Mouse (Mus musculus): Measurements from ENCODE around the gene Gtf2ird2. TPM values are rescaled to one million over a fixed set of nuclear protein-coding genes. Genes with fewer than 3 reads are reported as not detected.

Gtf2ird2 gene
- 11.0 and 12.8 TPM in 2 replicates for polyA plus RNA-seq (2015; fragmentation: Nextera tagmentation; extraction: Ambion mirVana)

DNA sequence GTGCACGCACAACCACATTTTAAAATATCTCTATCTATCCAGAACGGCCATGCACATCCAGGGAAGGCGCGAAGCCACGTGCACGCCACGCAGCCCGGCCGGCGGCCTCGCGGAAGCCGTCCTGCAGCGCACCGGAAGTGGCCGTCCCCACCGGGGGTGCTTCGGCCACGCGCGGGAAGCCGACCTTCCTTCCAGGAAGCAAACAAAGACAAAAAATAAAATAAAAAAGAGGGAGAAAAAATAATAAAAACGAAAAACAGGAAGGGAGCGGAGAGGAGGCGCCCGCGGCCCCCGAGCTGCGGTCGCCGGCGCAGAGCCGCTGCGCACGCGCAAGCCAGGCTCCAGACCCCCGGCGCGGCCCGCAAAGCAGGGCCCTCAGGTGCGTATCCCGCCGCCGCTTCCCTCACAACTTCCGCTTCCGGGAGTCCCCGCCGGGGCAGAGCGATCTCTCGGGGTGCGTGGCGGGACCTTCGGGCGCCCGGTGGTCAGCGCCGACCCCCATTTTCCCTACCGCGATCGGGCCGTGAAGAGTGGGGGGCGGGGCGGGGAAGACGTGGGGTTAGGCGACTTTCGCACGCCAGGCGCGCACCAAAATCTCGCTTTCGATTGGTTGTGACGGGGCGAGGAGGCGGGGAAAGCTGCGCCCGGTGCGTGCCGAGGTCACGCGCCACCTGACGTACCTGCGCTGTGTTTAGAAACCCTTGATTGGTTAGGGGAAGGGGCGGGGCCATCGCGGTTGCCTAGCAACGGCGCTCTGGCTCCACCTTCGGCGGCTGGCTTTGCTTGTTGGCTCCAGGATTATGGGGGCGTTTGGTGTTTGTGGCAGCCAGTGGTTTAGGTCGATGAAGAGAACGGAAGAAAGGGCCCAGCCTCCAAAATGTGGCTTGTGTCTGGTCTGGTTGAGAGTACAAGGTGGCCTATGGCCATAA is at the start of gene Gtf2ird2:
TSS of gene Gtf2ird2 (plus strand) at position 140 of the 929 bp plus-strand sequence.
- Histone ChIP-seq H3K27me3 (no peaks in the 10 kb centered on the region), H3K4me1 (peaks cover 14% of the 10 kb centered on the region), H3K27ac (peak within 1 kb of the TSS; percentile 90), H3K9me3 (replicated peaks) (no peaks in the 10 kb centered on the region), H3K4me2 (peak within 1 kb of the TSS; percentile 89), H3K36me3 (ENCODE audit: poor library complexity, severe bottlenecking) (no peaks in the 10 kb centered on the region), H3K9ac (peak within 1 kb of the TSS; percentile 77), H3K4me3 (peak within 1 kb of the TSS; percentile 69)
- peak; percentile 95 for ATAC-seq
- WGBS, result under 1% methylated on average over 92 of the region's 92 CpGs

DNA sequence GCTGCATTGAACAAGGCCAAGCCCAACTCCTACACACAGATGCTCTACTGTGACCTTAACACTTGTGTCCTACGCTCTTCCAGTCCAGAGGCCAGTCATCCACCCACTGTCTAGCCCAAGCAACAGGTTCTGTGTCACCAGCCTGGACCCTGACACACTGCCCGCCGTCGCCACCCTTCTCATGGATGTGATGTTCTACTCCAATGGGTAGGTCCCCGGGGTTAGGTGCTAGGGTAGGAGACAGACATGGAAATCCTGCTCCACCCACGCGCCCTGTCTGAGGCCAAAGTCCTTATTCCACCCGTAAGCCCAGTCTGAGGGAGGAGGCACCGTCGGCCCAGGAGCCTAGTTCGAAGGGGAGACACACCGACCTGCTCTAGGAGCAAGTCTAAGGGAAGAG is 47.8 kb upstream of the Gtf2ird2 start:
- peaks cover 8% of the 10 kb centered on the region for H3K4me1 ChIP-seq
- peaks cover 79% of the 10 kb centered on the region for H3K36me3 ChIP-seq (ENCODE audit: poor library complexity, severe bottlenecking)
- WGBS, result 97% methylated on average over 12 of the region's 12 CpGs
- no peak overlapping the region for H3K4me3 ChIP-seq
- no peak overlapping the region for H3K9ac ChIP-seq
- no peaks in the 10 kb centered on the region for H3K9me3 ChIP-seq (replicated peaks)
- no peak for ATAC-seq
- no peak overlapping the region for H3K4me2 ChIP-seq
- H3K27ac ChIP-seq, result no peak overlapping the region
- no peaks in the 10 kb centered on the region for H3K27me3 ChIP-seq

- no peak overlapping the region for H3K9ac ChIP-seq
- no peak overlapping the region for H3K4me3 ChIP-seq
- WGBS, result 93% methylated on average over 5 of the region's 5 CpGs
- H3K36me3 ChIP-seq (ENCODE audit: poor library complexity, severe bottlenecking), result peaks cover 89% of the 10 kb centered on the region
- H3K27me3 ChIP-seq, result no peaks in the 10 kb centered on the region
- H3K4me1 ChIP-seq, result no peaks in the 10 kb centered on the region
- ATAC-seq, result no peak
- no peak overlapping the region for H3K4me2 ChIP-seq
- H3K27ac ChIP-seq, result no peak overlapping the region
- H3K9me3 ChIP-seq (replicated peaks), result 0 out of 2 replicates have a peak, but pooled peaks cover 5% of the 10 kb centered on the region
These were observed 45.9 kb upstream of the Gtf2ird2 start for GRCm38 (mm10) chr5:134137933-134138332.

- Histone ChIP-seq H3K36me3 (ENCODE audit: poor library complexity, severe bottlenecking) (peaks cover 91% of the 10 kb centered on the region), H3K27ac (no peak overlapping the region), H3K4me1 (no peaks in the 10 kb centered on the region), H3K9ac (no peak overlapping the region), H3K27me3 (no peaks in the 10 kb centered on the region), H3K9me3 (replicated peaks) (0 out of 2 replicates have a peak, but pooled peaks cover 5% of the 10 kb centered on the region), H3K4me3 (no peak overlapping the region), H3K4me2 (no peak overlapping the region)
- WGBS, result 97% methylated on average over 6 of the region's 6 CpGs
- no peak for ATAC-seq
These were observed 44.4 kb upstream of the Gtf2ird2 start for GRCm38 (mm10) chr5:134139429-134139828.

- H3K9me3 ChIP-seq (replicated peaks), result 0 out of 2 replicates have a peak, but pooled peaks cover 5% of the 10 kb centered on the region
- H3K27ac ChIP-seq, result no peak overlapping the region
- no peaks in the 10 kb centered on the region for H3K4me1 ChIP-seq
- ATAC-seq, result no peak
- no peak overlapping the region for H3K4me2 ChIP-seq
- peaks cover 86% of the 10 kb centered on the region for H3K36me3 ChIP-seq (ENCODE audit: poor library complexity, severe bottlenecking)
- WGBS, result 84% methylated on average over 7 of the region's 7 CpGs
- H3K9ac ChIP-seq, result no peak overlapping the region
- no peak overlapping the region for H3K4me3 ChIP-seq
- no peaks in the 10 kb centered on the region for H3K27me3 ChIP-seq
These were observed 42.6 kb upstream of the Gtf2ird2 start for GRCm38 (mm10) chr5:134141236-134141635.

GRCm38 (mm10) chr5:134142381-134142780 is 41.4 kb upstream of the Gtf2ird2 start:
- Histone ChIP-seq H3K4me3 (no peak overlapping the region), H3K4me2 (no peak overlapping the region), H3K9me3 (replicated peaks) (0 out of 2 replicates have a peak, but pooled peaks cover 5% of the 10 kb centered on the region), H3K4me1 (no peaks in the 10 kb centered on the region), H3K27ac (no peak overlapping the region), H3K36me3 (ENCODE audit: poor library complexity, severe bottlenecking) (peaks cover 75% of the 10 kb centered on the region), H3K9ac (no peak overlapping the region), H3K27me3 (no peaks in the 10 kb centered on the region)
- no peak for ATAC-seq
- 84% methylated on average over 11 of the region's 11 CpGs for WGBS

DNA sequence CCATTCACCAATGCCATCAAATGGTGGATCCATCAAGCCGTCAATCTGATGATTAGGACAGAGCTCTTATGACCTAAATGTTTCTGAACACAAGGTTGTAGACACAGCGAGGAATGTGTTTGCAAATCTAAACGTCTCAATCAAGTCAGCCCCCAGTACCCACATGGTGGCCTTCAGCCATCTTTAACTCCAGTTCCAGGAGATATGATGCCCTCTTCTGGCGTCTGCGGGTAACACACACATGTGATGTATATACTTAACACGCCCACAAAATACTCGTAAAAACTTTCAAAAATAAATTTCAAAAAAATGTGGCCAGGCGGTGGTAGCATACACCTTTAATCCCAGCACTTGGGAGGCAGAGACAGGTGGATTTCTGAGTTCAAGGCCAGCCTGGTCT is 38.8 kb upstream of the Gtf2ird2 start:
- no peaks in the 10 kb centered on the region for H3K4me1 ChIP-seq
- 0 out of 2 replicates have a peak, but pooled peaks cover 5% of the 10 kb centered on the region for H3K9me3 ChIP-seq (replicated peaks)
- no peak overlapping the region for H3K4me3 ChIP-seq
- no peak overlapping the region for H3K9ac ChIP-seq
- H3K36me3 ChIP-seq (ENCODE audit: poor library complexity, severe bottlenecking), result peaks cover 77% of the 10 kb centered on the region
- no peak overlapping the region for H3K27ac ChIP-seq
- H3K4me2 ChIP-seq, result no peak overlapping the region
- ATAC-seq, result no peak
- 96% methylated on average over 8 of the region's 8 CpGs for WGBS
- no peaks in the 10 kb centered on the region for H3K27me3 ChIP-seq

DNA sequence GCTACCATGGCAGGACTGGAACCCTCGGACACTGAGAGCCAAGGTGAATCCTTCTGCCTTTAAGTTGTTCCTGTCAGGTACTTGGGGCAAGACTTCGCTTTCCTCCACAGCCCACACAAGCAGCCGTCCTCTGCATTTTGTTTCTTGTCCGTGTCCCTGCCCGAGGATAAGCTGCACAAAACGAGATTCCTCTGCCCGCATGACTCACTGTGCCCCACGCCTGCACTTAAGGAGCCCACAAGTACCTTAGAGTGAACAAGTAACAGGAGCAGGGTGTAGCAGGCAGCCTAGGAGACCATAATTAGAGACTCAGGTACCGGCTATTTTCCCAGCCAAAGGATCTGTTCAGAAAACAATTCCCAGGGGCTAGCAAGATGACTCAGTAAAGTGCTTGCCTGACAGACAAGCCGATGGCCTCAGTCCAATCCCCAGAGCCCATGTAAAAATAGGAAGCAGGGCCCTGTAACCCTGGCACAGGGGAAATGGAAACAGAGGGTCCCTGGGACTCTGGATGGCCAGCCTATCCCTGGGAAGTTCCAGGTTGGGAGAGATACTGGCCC is 36.5 kb upstream of the Gtf2ird2 start:
- H3K27me3 ChIP-seq, result no peaks in the 10 kb centered on the region
- no peaks in the 10 kb centered on the region for H3K4me1 ChIP-seq
- H3K4me3 ChIP-seq, result no peak overlapping the region
- H3K9ac ChIP-seq, result no peak overlapping the region
- 0 out of 2 replicates have a peak, but pooled peaks cover 3% of the 10 kb centered on the region for H3K9me3 ChIP-seq (replicated peaks)
- no peak for ATAC-seq
- WGBS, result 89% methylated on average over 10 of the region's 10 CpGs
- H3K4me2 ChIP-seq, result no peak overlapping the region
- H3K36me3 ChIP-seq (ENCODE audit: poor library complexity, severe bottlenecking), result peaks cover 80% of the 10 kb centered on the region
- no peak overlapping the region for H3K27ac ChIP-seq

DNA sequence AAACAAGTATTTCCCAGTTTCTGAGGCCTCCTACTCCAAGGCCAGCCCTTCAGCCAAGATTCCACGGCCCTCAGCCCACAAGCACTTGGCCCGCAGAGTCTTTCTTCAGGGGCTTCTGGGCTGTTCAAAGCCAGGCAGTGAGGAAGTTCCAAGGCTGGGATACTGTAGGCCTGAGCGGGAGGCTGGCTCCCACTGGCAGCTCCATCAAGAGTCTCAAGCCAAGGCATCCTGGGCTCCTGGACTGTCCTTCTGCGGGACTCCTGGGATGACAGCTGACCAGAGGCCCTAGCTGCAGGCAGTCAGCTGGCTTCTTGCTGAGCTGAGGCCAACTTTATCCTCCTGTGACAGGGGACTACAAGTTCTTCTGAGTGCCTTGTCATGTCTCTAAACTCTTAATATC is 35.7 kb upstream of the Gtf2ird2 start:
- H3K4me3 ChIP-seq, result no peak overlapping the region
- H3K27me3 ChIP-seq, result no peaks in the 10 kb centered on the region
- H3K9me3 ChIP-seq (replicated peaks), result no peaks in the 10 kb centered on the region
- H3K27ac ChIP-seq, result no peak overlapping the region
- ATAC-seq, result no peak
- H3K4me2 ChIP-seq, result no peak overlapping the region
- H3K9ac ChIP-seq, result no peak overlapping the region
- 99% methylated on average over 4 of the region's 4 CpGs for WGBS
- H3K4me1 ChIP-seq, result no peaks in the 10 kb centered on the region
- H3K36me3 ChIP-seq (ENCODE audit: poor library complexity, severe bottlenecking), result peaks cover 74% of the 10 kb centered on the region

DNA sequence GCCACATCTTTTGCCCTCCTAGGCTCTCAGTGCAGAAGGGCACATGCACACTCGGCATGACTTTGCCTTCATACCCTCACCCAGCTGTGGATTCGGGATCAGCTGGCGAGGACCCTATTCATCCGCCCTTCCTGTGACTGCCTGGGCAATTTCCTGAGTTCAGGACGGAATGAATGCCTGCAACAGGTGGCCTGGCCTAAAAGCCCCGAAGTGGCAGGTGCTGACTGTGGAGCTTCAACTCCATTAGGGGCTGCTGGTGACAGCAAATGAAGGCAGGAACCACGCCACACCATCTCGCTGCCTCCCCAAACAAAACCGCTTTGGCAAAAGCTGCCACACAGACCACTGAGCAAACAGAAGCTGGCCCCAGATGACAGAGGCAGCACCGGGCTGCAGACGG is 31.9 kb upstream of the Gtf2ird2 start:
- Histone ChIP-seq H3K4me2 (no peak overlapping the region), H3K9me3 (replicated peaks) (no peaks in the 10 kb centered on the region), H3K27me3 (no peaks in the 10 kb centered on the region), H3K36me3 (ENCODE audit: poor library complexity, severe bottlenecking) (peaks cover 80% of the 10 kb centered on the region), H3K27ac (no peak overlapping the region), H3K9ac (no peak overlapping the region), H3K4me3 (no peak overlapping the region), H3K4me1 (no peaks in the 10 kb centered on the region)
- 89% methylated on average over 11 of the region's 11 CpGs for WGBS
- no peak for ATAC-seq

DNA sequence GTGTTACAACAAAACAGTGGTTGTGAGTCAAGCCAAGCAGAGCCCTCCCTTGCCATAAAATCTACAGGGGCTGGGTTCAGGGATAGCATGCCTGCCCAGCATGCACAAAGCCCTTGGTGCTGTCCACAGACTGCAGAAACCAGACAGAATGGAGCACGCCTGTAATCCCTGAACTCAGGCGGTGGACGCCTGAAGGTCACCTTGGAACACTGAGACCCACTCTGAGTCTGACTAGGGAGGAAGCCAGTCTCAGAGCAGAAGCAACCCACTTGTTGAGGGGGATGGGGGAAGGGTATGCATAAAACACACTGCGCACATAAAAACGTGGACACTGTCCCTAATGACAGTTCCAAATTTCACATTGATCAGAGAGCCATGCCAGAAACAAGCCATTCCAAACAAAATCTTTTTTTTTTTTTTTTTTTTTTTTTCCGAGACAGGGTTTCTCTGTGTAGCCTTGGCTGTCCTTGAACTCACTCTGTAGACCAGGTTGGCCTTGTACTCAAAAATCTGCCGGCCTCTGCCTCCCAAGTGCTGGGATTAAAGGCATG is 27.8 kb upstream of the Gtf2ird2 start:
- ATAC-seq, result no peak
- Histone ChIP-seq H3K9me3 (replicated peaks) (no peaks in the 10 kb centered on the region), H3K27ac (no peak overlapping the region), H3K9ac (no peak overlapping the region), H3K27me3 (no peaks in the 10 kb centered on the region), H3K4me3 (no peak overlapping the region), H3K36me3 (ENCODE audit: poor library complexity, severe bottlenecking) (peaks cover 80% of the 10 kb centered on the region), H3K4me1 (no peaks in the 10 kb centered on the region), H3K4me2 (no peak overlapping the region)
- 90% methylated on average over 7 of the region's 7 CpGs for WGBS

DNA sequence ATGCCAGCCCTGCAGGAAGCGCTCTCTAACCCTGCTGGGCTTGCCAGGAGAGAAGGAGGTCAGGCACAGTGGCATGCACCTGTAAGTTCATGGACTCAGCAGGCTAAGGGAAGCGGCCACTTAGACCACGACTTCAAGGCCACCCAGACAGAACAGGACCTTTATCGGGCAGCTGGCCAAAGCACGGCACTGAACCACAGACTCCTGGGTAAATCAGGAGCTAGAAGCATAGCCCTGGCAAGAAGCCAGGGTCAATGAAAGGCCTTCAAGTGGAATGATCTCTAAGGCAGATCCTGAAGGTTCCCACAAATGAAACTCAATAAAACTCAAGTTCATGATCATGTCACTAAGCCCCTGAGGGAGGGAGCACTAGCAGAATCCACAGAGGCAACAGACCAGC is 19.1 kb upstream of the Gtf2ird2 start:
- Histone ChIP-seq H3K27me3 (no peaks in the 10 kb centered on the region), H3K4me1 (peaks cover 13% of the 10 kb centered on the region), H3K36me3 (ENCODE audit: poor library complexity, severe bottlenecking) (peaks cover 56% of the 10 kb centered on the region), H3K4me3 (no peak overlapping the region), H3K9me3 (replicated peaks) (no peaks in the 10 kb centered on the region), H3K9ac (no peak overlapping the region), H3K4me2 (no peak overlapping the region), H3K27ac (peak overlapping the region; percentile 16; the same call in 1 of the 2 replicates)
- no peak for ATAC-seq
- WGBS, result 45% methylated on average over 5 of the region's 5 CpGs

All from forebrain, embryonic 13.5 days (tissue).